Mouse (Mus musculus) inflammation-experienced regulatory T-cells, adult 6 months (primary cell): ENCODE measurements at regions not wholly inside any gene's neighbourhood (a gene's known extent, or its start where the extent isn't known, plus 50 kb on each side); places are given as distances from the start of the nearest gene placed in this dataset.
"Not testable (repeated sequence)": the region's sequence is repeated elsewhere in the genome, so short reads cannot be mapped to it uniquely, and the experiment has no call there.

Experiments
- ATAC-seq: one replicate; pipeline ENCODE4 v1.8.0; 2017

GRCm38 (mm10) chr14:15061966-15062860, 259.0 kb downstream of the Nek10 start:
- ATAC-seq, result peak; percentile 45

DNA sequence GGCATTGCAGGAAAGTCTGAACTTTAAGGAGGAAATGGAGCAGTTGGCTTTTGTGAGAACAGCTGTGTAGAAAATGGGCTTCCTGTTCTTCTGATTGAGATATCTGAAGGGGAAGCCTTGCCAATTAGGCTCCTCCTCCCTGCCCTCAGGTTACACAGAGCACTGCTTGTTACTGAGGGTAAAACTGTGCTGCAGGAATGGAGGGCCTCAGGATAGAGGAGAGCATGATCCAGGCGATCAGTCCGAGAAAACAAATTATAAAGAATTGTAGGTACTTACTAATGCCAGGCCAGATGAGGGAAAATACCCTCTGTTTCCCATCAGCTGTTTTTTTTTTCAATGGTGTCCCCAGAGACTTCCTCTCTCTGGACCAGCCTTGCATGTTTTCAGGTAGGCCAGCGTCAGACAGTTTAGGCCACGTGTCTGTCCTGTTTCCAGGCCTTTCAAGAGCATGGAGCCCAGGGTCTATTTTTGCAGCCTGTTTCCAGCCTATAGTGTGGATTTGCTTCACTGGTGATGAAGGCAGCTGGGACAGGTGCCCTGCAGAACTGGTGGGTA, 259.7 kb downstream of the Nek10 start:
- peak; percentile 94 for ATAC-seq

- ATAC-seq, result no peak
Measured at GRCm38 (mm10) chr14:15064991-15065525, 261.8 kb downstream of the Nek10 start.

DNA sequence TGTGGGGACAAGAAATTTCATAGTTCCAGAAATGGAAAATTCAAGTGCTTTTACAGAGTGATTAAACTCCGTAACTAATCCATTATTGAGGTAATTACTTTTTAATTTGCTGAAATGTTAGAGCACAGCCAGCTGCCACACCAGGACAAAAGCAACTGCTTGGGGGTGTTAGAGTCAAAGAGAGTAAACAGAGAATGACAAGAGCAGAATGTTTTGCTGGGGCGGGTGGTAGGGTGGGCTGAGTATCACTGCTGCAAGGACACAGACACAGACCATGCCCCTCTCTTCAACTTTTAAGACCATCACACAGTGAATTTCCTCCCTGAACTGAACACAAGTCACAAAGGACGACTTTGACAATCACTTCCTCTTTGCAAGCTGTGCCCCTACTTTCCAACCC, 272.7 kb downstream of the Nek10 start:
- ATAC-seq, result no peak

DNA sequence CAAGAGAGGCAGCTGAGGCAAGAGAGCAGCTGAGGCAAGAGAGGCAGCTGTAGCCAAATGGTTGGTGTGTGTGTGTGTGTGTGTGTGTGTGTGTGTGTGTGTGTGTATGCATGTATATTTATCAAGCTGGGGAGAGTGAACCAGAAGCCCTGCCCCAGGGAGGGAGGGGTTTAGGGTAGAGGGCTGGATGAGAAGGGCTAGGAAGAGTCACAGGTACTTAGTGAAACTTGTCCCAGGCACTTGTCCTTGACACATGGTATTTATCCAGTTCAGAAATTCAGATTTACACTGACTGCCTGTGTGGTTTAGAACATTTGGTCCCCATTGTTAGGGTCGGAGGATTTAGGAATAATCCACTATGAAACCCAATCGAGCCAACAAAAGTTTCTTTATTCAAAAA, 279.7 kb downstream of the Nek10 start:
- no peak for ATAC-seq

- peak; percentile 83 for ATAC-seq
Measured at GRCm38 (mm10) chr14:15083812-15084211, 280.6 kb downstream of the Nek10 start.

DNA sequence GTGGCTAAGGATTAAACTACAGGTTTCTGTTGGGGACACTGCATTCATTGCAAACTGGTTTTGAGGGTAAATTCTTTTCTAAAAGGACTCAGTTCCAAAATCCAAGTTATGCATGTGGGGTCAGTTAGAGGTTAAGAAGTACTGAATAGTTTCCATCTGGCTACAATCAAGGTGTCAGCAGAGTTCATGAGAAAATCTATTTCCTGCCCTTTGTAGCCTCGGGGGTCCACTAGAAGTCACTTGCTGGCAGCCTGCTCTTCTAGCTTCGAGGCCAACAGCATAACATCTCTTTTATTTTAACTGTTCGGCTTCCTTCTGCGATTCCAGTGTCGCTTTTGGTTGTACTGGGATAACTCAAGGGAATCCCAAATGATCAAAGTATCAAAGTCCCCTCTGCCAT, 283.8 kb downstream of the Nek10 start:
- no peak for ATAC-seq

GRCm38 (mm10) chr14:15096865-15097264, 293.6 kb downstream of the Nek10 start:
- ATAC-seq, result no peak

DNA sequence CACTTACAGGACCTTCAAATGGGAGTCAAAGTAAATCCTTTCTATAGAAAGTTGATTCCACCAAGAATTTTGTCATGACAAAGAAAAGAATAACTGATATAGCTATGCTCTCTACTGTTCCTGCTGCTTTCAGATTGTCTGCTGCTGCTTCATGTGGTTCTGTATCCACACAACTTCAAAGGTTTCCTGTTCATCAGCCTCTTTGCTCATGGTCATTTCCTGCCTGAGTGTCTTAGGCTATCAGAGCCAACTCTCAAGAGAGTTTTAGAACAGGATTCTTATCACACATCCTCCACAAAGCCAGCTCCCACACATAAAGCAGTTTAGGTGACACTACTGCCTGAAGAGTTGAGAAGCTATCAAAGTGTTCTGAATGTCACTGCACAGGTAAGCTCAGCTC, 296.7 kb downstream of the Nek10 start:
- peak; percentile 99 for ATAC-seq

DNA sequence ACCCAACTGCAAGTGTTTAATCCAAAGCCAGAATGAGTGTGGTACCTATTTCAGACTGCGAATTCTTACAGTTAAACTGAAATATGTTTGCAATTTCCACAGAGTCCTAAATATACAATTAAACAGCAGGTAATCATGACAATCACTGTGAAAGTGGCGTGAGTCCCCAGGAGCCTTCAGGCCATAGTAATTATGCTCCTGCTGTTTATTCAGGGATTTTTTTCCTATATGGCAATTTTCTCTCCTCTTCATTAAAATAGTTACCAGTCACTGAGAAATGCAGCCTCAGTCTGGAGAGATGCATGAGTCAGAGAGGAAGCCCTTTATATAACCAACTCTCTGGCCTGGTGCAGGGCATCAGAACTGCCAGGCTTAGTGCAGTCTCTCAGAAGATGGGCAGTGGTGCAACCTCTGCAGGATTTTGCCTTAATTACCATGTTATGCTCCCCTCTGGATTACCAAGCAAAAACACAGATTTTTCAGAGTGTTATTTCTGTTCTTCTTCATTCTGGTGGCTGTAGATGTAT, 304.6 kb downstream of the Nek10 start:
- ATAC-seq, result no peak

- ATAC-seq, result no peak
Measured at GRCm38 (mm10) chr14:15119745-15120144, 316.5 kb downstream of the Nek10 start.

DNA sequence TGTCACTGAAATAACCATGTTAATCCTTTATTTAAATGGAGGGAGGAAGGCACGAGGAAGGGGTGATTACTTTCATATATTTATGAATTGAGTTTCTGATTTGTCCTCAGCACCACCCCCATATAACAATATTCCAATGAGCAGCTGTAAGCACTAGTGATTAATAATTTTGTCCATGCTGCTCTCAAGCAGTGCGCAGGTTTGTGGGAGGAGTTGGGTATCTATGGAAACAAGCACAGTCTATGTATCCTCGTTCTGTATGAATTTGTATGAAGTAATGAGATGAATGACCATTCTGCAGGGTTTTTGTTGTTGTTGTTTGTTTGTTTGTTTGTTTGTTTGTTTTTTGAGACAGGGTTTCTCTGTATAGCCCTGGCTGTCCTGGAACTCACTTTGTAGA, 310.6 kb downstream of the Lrrc3b start:
- ATAC-seq, result no peak

GRCm38 (mm10) chr14:15140871-15141270, 297.9 kb downstream of the Lrrc3b start:
- not testable (repeated sequence) for ATAC-seq

- ATAC-seq, result peak; percentile 38
Measured at GRCm38 (mm10) chr14:15142839-15143238, 295.9 kb downstream of the Lrrc3b start.

DNA sequence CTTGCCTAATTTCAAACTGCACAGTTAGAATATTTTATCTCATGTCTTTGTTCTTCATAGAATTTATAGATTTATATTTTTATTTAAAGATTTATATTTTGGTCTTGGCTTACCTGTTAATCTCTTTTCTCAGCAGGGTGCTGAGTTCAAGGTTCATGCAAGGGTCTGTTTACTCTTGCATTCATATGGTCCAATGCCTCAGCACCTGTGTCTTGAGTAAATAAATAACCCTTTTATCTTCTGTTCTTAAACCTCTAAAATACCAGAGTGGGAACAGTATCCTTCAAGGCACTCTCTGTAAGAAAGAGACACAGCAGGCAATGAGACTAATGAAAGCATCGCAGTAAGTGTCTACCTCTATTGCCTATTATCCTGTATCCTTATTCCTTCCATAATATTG, 290.3 kb downstream of the Lrrc3b start:
- no peak for ATAC-seq
